Mouse (Mus musculus) lung, embryonic 16.5 days (tissue): Measurements from ENCODE around the gene Dcxr. TPM values are rescaled to one million over a fixed set of nuclear protein-coding genes. Genes with fewer than 3 reads are reported as not detected.
"Not testable (repeated sequence)": the region's sequence is repeated elsewhere in the genome, so short reads cannot be mapped to it uniquely, and the experiment has no call there.

Experiments
- ATAC-seq: fragments of 200-750 bp; cut with Nextera tagmentation; 2 replicates; pipeline ENCODE4 v1.8.0; 2017; ENCODE audit warnings: low read depth, mild to moderate bottlenecking, moderate library complexity
- H3K27ac ChIP-seq: fragments of 300-500 bp; sonication (generic); 2 replicates; pipeline ENCODE4 v1.5.1; 2014; ENCODE audit warnings: mild to moderate bottlenecking, control low read depth, low read length
- H3K27me3 ChIP-seq: fragments of 300-500 bp; sonication (generic); 2 replicates; pipeline ENCODE4 v1.6.1; 2014; ENCODE audit warnings: low read depth, low read length, mixed read lengths; ENCODE audit not compliant: control insufficient read depth, insufficient read depth
- H3K36me3 ChIP-seq: fragments of 300-500 bp; sonication (generic); 2 replicates; pipeline ENCODE4 v1.6.1; 2014; ENCODE audit warnings: low read length; ENCODE audit not compliant: control insufficient read depth, insufficient read depth
- H3K4me1 ChIP-seq: fragments of 300-500 bp; sonication (generic); replicated peaks from 2 replicates; pipeline ENCODE4 v1.6.1; 2014; ENCODE audit warnings: low read length, mixed read lengths; ENCODE audit not compliant: control insufficient read depth, insufficient read depth
- H3K4me2 ChIP-seq: fragments of 300-500 bp; sonication (generic); 2 replicates; pipeline ENCODE4 v1.6.1; 2014; ENCODE audit warnings: low read depth, low read length, control low read depth
- H3K4me3 ChIP-seq: fragments of 300-500 bp; sonication (generic); 2 replicates; pipeline ENCODE4 v1.5.1; 2014; ENCODE audit warnings: mild to moderate bottlenecking, low read length, control low read depth
- H3K9ac ChIP-seq: fragments of 300-500 bp; sonication (generic); 2 replicates; pipeline ENCODE4 v1.6.1; 2014; ENCODE audit warnings: low read length, control low read depth
- H3K9me3 ChIP-seq: fragments of 300-500 bp; sonication (generic); 2 replicates; pipeline ENCODE4 v1.6.1; 2016; ENCODE audit warnings: low read length; ENCODE audit not compliant: control insufficient read depth
- WGBS: fragments of 180-500 bp; shearing (Covaris S2); extraction: QIAGEN DNeasy Blood & Tissue Kit; methylation state at CpG from one replicate; pipeline ENCODE4 v1.1.7; 2014; 5-methylcytosine and 5-hydroxymethylcytosine counted together
- polyA plus RNA-seq: library from polyadenylated mRNA; unstranded; fragments of >200 nt; fragmentation: Nextera tagmentation; extraction: Ambion mirVana; gene quantifications from 2 replicates; pipeline ENCODE4 v1.2.1, GENCODE M21; 2015

Dcxr gene
- polyA plus RNA-seq, 1 experiment from 2014 or later = 69.5 TPM

GRCm38 (mm10) chr11:120731858-120732680 lies 5.0 kb upstream of the Dcxr start, which contains the start of gene Cbr2:
Gene Cbr2, minus strand, starts transcription at chr11:120732114.
- Histone ChIP-seq H3K9ac (no peak within 1 kb of the TSS), H3K4me1 (peaks cover 17% of the 10 kb centered on the region), H3K4me2 (no peak within 1 kb of the TSS), H3K4me3 (no peak within 1 kb of the TSS), H3K9me3 (no peaks in the 10 kb centered on the region), H3K36me3 (no peaks in the 10 kb centered on the region), H3K27ac (peak within 1 kb of the TSS; percentile 70), H3K27me3 (no peaks in the 10 kb centered on the region)
- no peak for ATAC-seq
- WGBS = 68% methylated on average over 12 of the region's 12 CpGs

GRCm38 (mm10) chr11:120731395-120731794 lies 4.3 kb upstream of the Dcxr start:
- Histone ChIP-seq H3K27me3 (no peaks in the 10 kb centered on the region), H3K9me3 (no peaks in the 10 kb centered on the region), H3K36me3 (no peaks in the 10 kb centered on the region), H3K9ac (no peak overlapping the region), H3K27ac (0 out of 2 replicates have a peak overlapping the region, but pooled peaks have one; percentile 7), H3K4me2 (no peak overlapping the region), H3K4me1 (peaks cover 22% of the 10 kb centered on the region), H3K4me3 (no peak overlapping the region)
- 80% methylated on average over 1 of the region's 1 CpGs for WGBS
- no peak for ATAC-seq

- H3K36me3 ChIP-seq = no peaks in the 10 kb centered on the region
- H3K27ac ChIP-seq = no peak overlapping the region
- 85% methylated on average over 10 of the region's 10 CpGs for WGBS
- no peak overlapping the region for H3K9ac ChIP-seq
- no peaks in the 10 kb centered on the region for H3K9me3 ChIP-seq
- H3K4me1 ChIP-seq = peaks cover 25% of the 10 kb centered on the region
- H3K4me3 ChIP-seq = no peak overlapping the region
- H3K4me2 ChIP-seq = no peak overlapping the region
- no peak for ATAC-seq
- H3K27me3 ChIP-seq = no peaks in the 10 kb centered on the region
Measured at GRCm38 (mm10) chr11:120730331-120730870, 3.3 kb upstream of the Dcxr start.

GRCm38 (mm10) chr11:120729432-120730050 lies 2.5 kb upstream of the Dcxr start:
- not testable (repeated sequence) for H3K27me3 ChIP-seq, H3K4me3 ChIP-seq, H3K36me3 ChIP-seq, H3K9me3 ChIP-seq
- peak overlapping the region; percentile 31; the same call in 1 of the 2 replicates for H3K27ac ChIP-seq
- 0 out of 2 replicates have a peak overlapping the region, but pooled peaks have one; percentile 20 for H3K9ac ChIP-seq
- 4% methylated on average over 18 of the region's 21 CpGs for WGBS
- 0 out of 2 replicates have a peak, but pooled peaks have one; percentile 39 for ATAC-seq
- peaks cover 25% of the 10 kb centered on the region for H3K4me1 ChIP-seq
- H3K4me2 ChIP-seq = peak overlapping the region; percentile 41

- WGBS = 70% methylated on average over 11 of the region's 11 CpGs
Measured at GRCm38 (mm10) chr11:120728530-120729240, 1.6 kb upstream of the Dcxr start.

GRCm38 (mm10) chr11:120727564-120727963 lies 483 bp upstream of the Dcxr start:
- Histone ChIP-seq H3K4me1 (peaks cover 16% of the 10 kb centered on the region), H3K4me3 (no peak overlapping the region), H3K9me3 (no peaks in the 10 kb centered on the region), H3K36me3 (no peaks in the 10 kb centered on the region), H3K9ac (no peak overlapping the region), H3K27ac (no peak overlapping the region), H3K4me2 (no peak overlapping the region), H3K27me3 (peaks cover 2% of the 10 kb centered on the region; the same call in 1 of the 2 replicates)
- 48% methylated on average over 12 of the region's 12 CpGs for WGBS
- no peak for ATAC-seq

More at GRCm38 (mm10) chr11:120728530-120729240, 1.6 kb upstream of the Dcxr start:
- ATAC-seq = no peak
- Histone ChIP-seq H3K4me1 (peaks cover 25% of the 10 kb centered on the region), H3K27me3 (no peaks in the 10 kb centered on the region), H3K9me3 (no peaks in the 10 kb centered on the region), H3K36me3 (no peaks in the 10 kb centered on the region), H3K9ac (0 out of 2 replicates have a peak overlapping the region, but pooled peaks have one; percentile 20), H3K4me2 (peak overlapping the region; percentile 41; the same call in 1 of the 2 replicates), H3K27ac (peak overlapping the region; percentile 31), H3K4me3 (no peak overlapping the region)

- peak overlapping the region; percentile 86 for H3K4me2 ChIP-seq
- no peaks in the 10 kb centered on the region for H3K9me3 ChIP-seq
- H3K9ac ChIP-seq = peak overlapping the region; percentile 80
- 19% methylated on average over 33 of the region's 36 CpGs for WGBS
- H3K4me3 ChIP-seq = peak overlapping the region; percentile 75
- H3K4me1 ChIP-seq = peaks cover 23% of the 10 kb centered on the region
- ATAC-seq = peak; percentile 46
- no peaks in the 10 kb centered on the region for H3K36me3 ChIP-seq
- H3K27me3 ChIP-seq = peaks cover 4% of the 10 kb centered on the region
- H3K27ac ChIP-seq = peak overlapping the region; percentile 15
Measured at GRCm38 (mm10) chr11:120726243-120727168, 575 bp downstream of the Dcxr start.

GRCm38 (mm10) chr11:120723509-120723908 lies 3.6 kb downstream of the Dcxr start:
- Histone ChIP-seq H3K36me3 (peaks cover 6% of the 10 kb centered on the region; the same call in 1 of the 2 replicates), H3K27ac (no peak overlapping the region)
- 82% methylated on average over 7 of the region's 7 CpGs for WGBS

More at GRCm38 (mm10) chr11:120723509-120723908, 3.6 kb downstream of the Dcxr start:
- Histone ChIP-seq H3K4me2 (no peak overlapping the region), H3K9me3 (no peaks in the 10 kb centered on the region), H3K27me3 (peaks cover 4% of the 10 kb centered on the region), H3K9ac (no peak overlapping the region; the same call in 1 of the 2 replicates), H3K4me3 (no peak overlapping the region), H3K4me1 (peaks cover 26% of the 10 kb centered on the region)
- no peak for ATAC-seq
